ENCODE assay signal across 9 mouse cellular contexts in genomic region chr7:38199907-38200605, GRCm38 (mm10). TPM values are rescaled to one million over a fixed set of nuclear protein-coding genes. Genes with fewer than 3 reads are reported as not detected.
DNase-seq lines count a peak whose midpoint lies in the region; ATAC-seq and TF ChIP-seq lines count a peak whose summit lies in the region.
"Had no signal": no experiment of that assay in that cellular context is flagged by ENCODE, and none has a peak within 500 bp of the region (broad histone marks: within the 10 kb centered on the region; RNA-seq: fewer than 3 reads in every experiment).

No protein-coding gene starts in this region.

- no peaks in the 10 kb centered on the region for H3K27me3 ChIP-seq in embryonic facial prominence, embryonic 10.5 days (replicated peaks; ENCODE audit: low read depth, poor library complexity, severe bottlenecking)
- no peaks in the 10 kb centered on the region for H3K27me3 ChIP-seq in intestine, embryonic 14.5 days (replicated peaks; ENCODE audit: control insufficient read depth, insufficient read depth, low read length)
- H3K27me3 ChIP-seq in midbrain, postnatal 0 days (ENCODE audit: insufficient read depth, low read length): no peaks in the 10 kb centered on the region

- peak overlapping the region; percentile 44 for H3K4me3 ChIP-seq in layer of hippocampus, adult 2 months
- H3K4me3 ChIP-seq in embryonic facial prominence, embryonic 10.5 days: peak overlapping the region; percentile 47; the same call in 1 of the 2 replicates
- H3K4me3 ChIP-seq in intestine, embryonic 14.5 days (ENCODE audit: low read depth, low read length): no peak overlapping the region
- H3K4me3 ChIP-seq in midbrain, postnatal 0 days (ENCODE audit: low read depth, low read length): peak overlapping the region; percentile 31

- H3K9me3 ChIP-seq in embryonic facial prominence, embryonic 10.5 days: no peaks in the 10 kb centered on the region
- H3K9me3 ChIP-seq in intestine, embryonic 14.5 days (ENCODE audit: control insufficient read depth, low read length): no peaks in the 10 kb centered on the region
- H3K9me3 ChIP-seq in midbrain, postnatal 0 days (ENCODE audit: low read length): no peaks in the 10 kb centered on the region

- H3K36me3 ChIP-seq in embryonic facial prominence, embryonic 10.5 days (replicated peaks): 0 out of 2 replicates have a peak, but pooled peaks cover 2% of the 10 kb centered on the region
- no peaks in the 10 kb centered on the region for H3K36me3 ChIP-seq in intestine, embryonic 14.5 days (ENCODE audit: control insufficient read depth, insufficient read depth, low read length)
- H3K36me3 ChIP-seq in midbrain, postnatal 0 days (ENCODE audit: insufficient read depth, low read length): peaks cover 3% of the 10 kb centered on the region; the same call in 1 of the 2 replicates

- H3K4me1 ChIP-seq in embryonic facial prominence, embryonic 10.5 days: peaks cover 5% of the 10 kb centered on the region; the same call in 1 of the 2 replicates
- no peaks in the 10 kb centered on the region for H3K4me1 ChIP-seq in intestine, embryonic 14.5 days (replicated peaks; ENCODE audit: control insufficient read depth, insufficient read depth, low read length)
- no peaks in the 10 kb centered on the region for H3K4me1 ChIP-seq in midbrain, postnatal 0 days (ENCODE audit: insufficient read depth, low read length)

- no peak for TF ChIP-seq CTCF in layer of hippocampus, adult 2 months (conservative IDR thresholded peaks at IDR 0.05)
- no peak for TF ChIP-seq CTCF in midbrain, postnatal 0 days (IDR thresholded peaks at IDR 0.05)

- H3K9ac ChIP-seq in intestine, embryonic 14.5 days (ENCODE audit: low read length): no peak overlapping the region
- peak overlapping the region; percentile 59; the same call in 1 of the 2 replicates for H3K9ac ChIP-seq in midbrain, postnatal 0 days (replicated peaks; ENCODE audit: low read length, poor library complexity, severe bottlenecking)
- H3K9ac ChIP-seq: liver, embryonic 14.5 days had no signal

- peak overlapping the region; percentile 47; the same call in 1 of the 2 replicates for H3K4me2 ChIP-seq in intestine, embryonic 14.5 days (ENCODE audit: low read length)
- H3K4me2 ChIP-seq in midbrain, postnatal 0 days (ENCODE audit: low read depth, low read length, poor library complexity, severe bottlenecking): peak overlapping the region; percentile 64

- 74% methylated on average over 8 of the region's 8 CpGs for WGBS in embryonic facial prominence, embryonic 10.5 days
- WGBS in intestine, embryonic 14.5 days: 66% methylated on average over 8 of the region's 8 CpGs
- 66% methylated on average over 8 of the region's 8 CpGs for WGBS in midbrain, postnatal 0 days

- DNase-seq in layer of hippocampus, adult 2 months (ENCODE audit: low spot score in 2 of 2): no peak
- no peak for DNase-seq in layer of hippocampus, adult 11-12 months (ENCODE audit: low spot score)
- no peak for DNase-seq in embryonic facial prominence, embryonic 10.5 days (ENCODE audit: low spot score)
- DNase-seq in intestine, embryonic 14.5 days (ENCODE audit: low spot score): no peak
- no peak for DNase-seq in midbrain, postnatal 0 days (ENCODE audit: low spot score)
- no peak for DNase-seq in right cerebral cortex, postnatal 4 days
- DNase-seq in adrenal gland, adult 18-20 months (ENCODE audit: low spot score in 2 of 2): no peak
- DNase-seq in urinary bladder, postnatal 25 days (ENCODE audit: low spot score): no peak

- ATAC-seq in intestine, embryonic 14.5 days (replicated peaks; ENCODE audit: low FRiP score, low TSS enrichment, low read depth): no peak
- ATAC-seq in midbrain, postnatal 0 days (ENCODE audit: low FRiP score): no peak

- peak overlapping the region; percentile 95 for H3K27ac ChIP-seq in layer of hippocampus, adult 2 months
- no peak overlapping the region for H3K27ac ChIP-seq in embryonic facial prominence, embryonic 10.5 days (replicated peaks)
- H3K27ac ChIP-seq in intestine, embryonic 14.5 days (ENCODE audit: low read depth): no peak overlapping the region
- peak overlapping the region; percentile 75 for H3K27ac ChIP-seq in midbrain, postnatal 0 days (ENCODE audit: low read depth, low read length)
- H3K27ac ChIP-seq: liver, embryonic 14.5 days had no signal

RNA-seq across cellular contexts. Expression of gene 1600014C10Rik, which starts 17.0 kb away (rescaled TPM):
- total RNA-seq in layer of hippocampus, adult 2 months (2021): 10 to 100 TPM; 24.0 to 29.5 TPM
- polyA plus RNA-seq in embryonic facial prominence, embryonic 10.5 days (2016; fragmentation: Nextera tagmentation; extraction: Ambion mirVana): 15.5 and 17.4 TPM in 2 replicates
- polyA plus RNA-seq in intestine, embryonic 14.5 days (2014; fragmentation: Nextera tagmentation; extraction: Ambion mirVana): 13.3 and 13.7 TPM in 2 replicates
- total RNA-seq in midbrain, postnatal 0 days (2014; rRNA removed): 44.0 and 44.2 TPM in 2 replicates
- polyA plus RNA-seq in midbrain, postnatal 0 days (2015; fragmentation: Nextera tagmentation; extraction: Ambion mirVana): 30.3 and 35.2 TPM in 2 replicates
- total RNA-seq in adrenal gland, adult 18-20 months (2021): 10 to 100 TPM; 45.4 to 47.7 TPM

RNA-seq across cellular contexts. Expression of gene Plekhf1, which starts 27.8 kb away (rescaled TPM):
- total RNA-seq in layer of hippocampus, adult 2 months (2021): 1 to 10 TPM; 2.1 to 2.6 TPM
- 3.0 and 3.3 TPM in 2 replicates for polyA plus RNA-seq in embryonic facial prominence, embryonic 10.5 days (2016; fragmentation: Nextera tagmentation; extraction: Ambion mirVana)
- polyA plus RNA-seq in intestine, embryonic 14.5 days (2014; fragmentation: Nextera tagmentation; extraction: Ambion mirVana): 2.2 and 2.5 TPM in 2 replicates
- 0.38 and 0.77 TPM in 2 replicates for total RNA-seq in midbrain, postnatal 0 days (2014; rRNA removed)
- polyA plus RNA-seq in midbrain, postnatal 0 days (2015; fragmentation: Nextera tagmentation; extraction: Ambion mirVana): 0.46 and 0.58 TPM in 2 replicates
- total RNA-seq in adrenal gland, adult 18-20 months (2021): 1 to 10 TPM; 4.0 to 4.2 TPM

Comparison
In these comparisons a context has a peak if more than half of its experiments do, and no peak if none do; other contexts are left out.
1. H3K27ac ChIP-seq: peak in layer of hippocampus, adult 2 months (single experiment) and midbrain, postnatal 0 days (single experiment); none in embryonic facial prominence, embryonic 10.5 days (single experiment) and intestine, embryonic 14.5 days (single experiment).